Mouse (Mus musculus) G1E (cell line): ENCODE measurements around the gene Rhod.

ENCODE experiments used
- CTCF ChIP-seq: IDR thresholded peaks from 2 replicates; pipeline ENCODE4 v1.5.1; 2012; ENCODE audit warnings: low read depth, low read length, inconsistent platforms, mixed read lengths
- GATA1 ChIP-seq: IDR thresholded peaks from 2 replicates; pipeline ENCODE4 v1.6.1; 2012; ENCODE audit warnings: borderline replicate concordance, low read length, inconsistent platforms, mixed read lengths
- TAL1 ChIP-seq: conservative IDR thresholded peaks from 2 replicates; pipeline ENCODE4 v1.6.1; 2012; ENCODE audit warnings: low read depth, low read length, inconsistent platforms, mixed read lengths

DNA sequence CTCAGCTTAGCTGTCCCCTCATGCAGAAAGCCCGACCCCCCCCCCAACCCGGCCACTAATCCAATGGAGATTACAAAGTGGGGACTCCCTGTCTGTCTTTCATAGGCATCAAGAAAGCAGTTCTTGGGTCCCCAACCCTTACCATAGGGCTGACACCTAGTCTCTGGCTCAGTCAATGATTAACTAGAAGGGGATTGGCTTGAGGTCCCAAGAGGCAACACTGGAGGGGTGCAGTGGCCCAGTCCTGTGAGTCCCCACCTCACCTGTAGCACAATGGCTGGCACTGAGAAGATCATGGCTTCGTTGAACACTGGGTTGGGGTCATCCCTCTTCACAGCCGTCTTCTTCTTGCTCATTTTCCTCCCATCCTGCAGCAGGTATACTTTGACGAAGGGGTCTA, 11.4 kb upstream of the Rhod start:
- TF ChIP-seq CTCF (no peak), GATA1 (no peak), TAL1 (no peak)
